Mouse (Mus musculus) neutrophil, adult 5-6 weeks (primary cell): ENCODE results near the gene Snrpd3. TPM values are rescaled to one million over a fixed set of nuclear protein-coding genes. Genes with fewer than 3 reads are reported as not detected.
"Not testable (repeated sequence)": the region's sequence is repeated elsewhere in the genome, so short reads cannot be mapped to it uniquely, and the experiment has no call there.

ENCODE experiments used
- ATAC-seq: fragments of 151-379, 151-347 bp; 2 replicates; pipeline ENCODE4 v1.8.0; 2017; ENCODE audit warnings: mild to moderate bottlenecking, moderate TSS enrichment; ENCODE audit not compliant: insufficient number of reproducible peaks, poor library complexity, low FRiP score, severe bottlenecking; ENCODE audit errors: extremely low read depth
- total RNA-seq: library from RNA; stranded (forward); fragments of 200-1000 nt; gene quantifications from 2 replicates; pipeline ENCODE4 v1.2.3, GENCODE M21; 2017

Gene Snrpd3
- total RNA-seq, 1 experiment from 2014 or later, result 26.4 TPM

DNA sequence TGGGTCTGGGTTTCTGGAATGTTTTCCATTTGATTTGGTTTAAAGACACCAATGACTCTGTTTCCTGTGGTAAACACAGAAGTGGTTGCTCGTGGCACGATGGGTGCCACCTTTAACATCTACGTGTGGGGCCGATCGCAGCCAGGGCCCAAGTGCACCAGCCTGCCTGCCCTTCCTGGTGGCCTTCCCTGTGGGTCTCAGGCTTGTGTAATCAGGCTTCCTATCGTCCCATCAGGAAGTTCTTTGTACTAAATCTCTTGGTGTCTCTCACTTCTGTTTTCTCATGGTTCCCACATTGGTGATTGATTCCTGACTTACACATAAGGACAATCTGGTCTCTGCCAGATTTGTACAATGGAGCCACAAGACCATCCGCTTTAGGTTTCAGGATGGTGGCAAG, 18.1 kb upstream of the Snrpd3 start:
- not testable (repeated sequence) for ATAC-seq

DNA sequence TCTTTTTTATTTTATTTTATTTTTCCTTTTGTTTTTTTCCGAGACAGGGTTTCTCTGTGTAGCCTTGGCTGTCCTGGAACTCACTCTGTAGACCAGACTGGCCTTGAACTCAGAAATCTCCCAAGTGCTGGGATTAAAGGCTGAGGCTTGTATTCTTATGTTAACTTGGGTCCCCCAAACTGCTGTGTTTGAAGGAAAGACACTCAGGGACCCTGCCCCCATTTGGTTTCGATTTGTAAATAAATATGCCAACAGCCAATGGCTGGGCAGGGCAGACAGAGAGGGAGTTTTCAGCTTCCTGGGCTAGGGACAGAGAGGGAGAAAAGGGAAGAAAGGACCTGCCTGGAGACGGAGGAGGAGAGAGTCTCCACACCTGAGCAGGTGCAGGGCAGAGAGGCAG, 17.6 kb upstream of the Snrpd3 start:
- no peak for ATAC-seq

DNA sequence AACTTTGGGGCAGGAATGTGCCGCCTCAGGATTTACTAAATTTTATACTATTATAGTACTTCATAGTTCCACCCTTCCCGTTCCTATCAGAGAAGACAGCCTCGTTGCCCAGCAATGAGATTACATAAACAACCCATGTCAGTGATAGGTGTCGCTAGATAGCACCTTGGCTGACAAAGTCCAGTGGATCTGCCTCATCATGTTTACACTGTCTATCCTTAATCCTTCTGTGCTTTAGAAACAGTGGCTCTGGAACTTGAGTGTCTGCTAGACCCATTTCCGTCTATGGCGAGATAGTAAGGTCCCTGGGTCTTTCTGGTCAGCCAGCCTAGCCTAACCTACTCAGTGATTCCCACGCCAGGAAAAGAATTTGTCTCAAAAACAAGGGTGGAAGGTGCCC, 17.0 kb upstream of the Snrpd3 start:
- no peak for ATAC-seq

DNA sequence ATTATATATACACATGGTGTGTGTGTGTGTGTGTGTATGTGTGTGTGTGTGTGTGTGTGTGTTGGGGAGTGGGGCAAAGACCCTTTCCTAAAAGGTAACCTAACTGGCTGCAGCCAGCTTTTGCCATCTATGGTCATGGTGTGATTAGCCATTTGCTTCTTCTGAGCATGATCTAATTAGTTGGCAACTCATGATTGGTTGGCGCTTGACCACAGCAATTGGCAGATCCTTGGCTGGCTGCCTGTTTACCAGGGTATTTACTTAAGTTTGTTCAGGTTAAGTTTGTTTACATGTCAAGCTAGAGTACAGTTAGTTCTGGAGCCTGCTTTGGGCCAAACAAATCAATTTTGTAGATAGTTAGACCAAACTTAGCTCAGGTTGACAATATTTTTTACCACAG, 15.7 kb upstream of the Snrpd3 start:
- ATAC-seq, result no peak

DNA sequence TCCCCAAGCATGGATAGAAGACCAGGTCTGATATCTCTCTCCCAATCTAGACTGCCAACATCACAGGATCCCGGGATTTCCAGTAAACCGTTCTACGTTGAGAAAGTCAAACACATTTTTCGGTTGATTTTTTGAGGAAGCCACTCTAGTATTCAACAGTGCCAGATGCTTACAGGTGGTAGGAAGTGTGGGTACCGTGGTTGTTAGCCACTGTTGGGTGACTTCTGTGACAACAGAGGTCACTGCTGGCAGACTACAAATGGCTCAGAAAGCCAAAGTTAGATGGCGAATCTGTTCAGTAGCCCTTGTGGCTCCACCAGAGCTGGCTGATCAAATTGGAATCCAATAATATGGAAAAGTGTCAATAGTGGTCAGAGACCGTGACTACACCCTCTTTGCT, 13.7 kb upstream of the Snrpd3 start:
- no peak for ATAC-seq

DNA sequence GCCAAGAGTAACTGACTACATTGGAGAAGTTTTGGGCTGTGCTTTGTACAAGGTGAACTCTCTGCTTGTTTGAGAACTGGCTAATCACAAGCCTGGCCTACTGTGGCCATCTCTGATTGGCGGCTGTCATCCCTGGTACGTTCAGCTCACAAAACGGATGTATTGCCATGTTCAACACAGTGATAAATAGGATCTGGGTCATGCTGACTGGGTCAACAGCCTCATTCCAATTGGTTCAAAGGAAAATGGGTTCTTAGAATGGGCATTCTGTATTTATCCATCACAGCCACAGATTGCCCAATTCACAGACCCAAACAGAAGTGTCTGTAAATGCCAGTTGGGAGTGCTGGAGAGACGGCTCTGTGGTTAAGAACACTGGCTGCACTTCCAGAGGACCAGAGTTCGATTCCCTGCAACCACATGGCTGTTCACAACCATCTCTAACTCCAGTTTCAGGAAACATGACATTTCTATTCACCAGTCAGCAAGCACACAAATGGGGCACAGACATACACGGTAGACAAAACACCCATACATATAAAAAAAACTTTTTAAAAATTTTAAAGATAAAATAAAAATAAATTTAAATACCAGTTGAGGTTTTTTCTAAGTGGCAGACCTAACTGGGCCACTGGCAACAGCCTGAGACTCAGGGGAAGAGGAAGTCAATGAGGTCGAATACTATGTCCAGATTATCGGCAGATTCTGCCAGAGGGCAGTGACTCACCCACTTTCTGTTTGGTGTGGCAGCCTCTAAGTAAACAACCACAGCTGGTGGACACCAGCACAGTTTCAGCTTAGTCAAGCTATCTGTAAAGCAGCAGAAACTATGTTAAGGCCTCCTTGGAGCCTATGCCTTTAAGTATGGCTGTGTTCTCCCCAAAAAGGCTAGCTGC, 12.9 kb upstream of the Snrpd3 start:
- ATAC-seq, result peak; percentile 82

DNA sequence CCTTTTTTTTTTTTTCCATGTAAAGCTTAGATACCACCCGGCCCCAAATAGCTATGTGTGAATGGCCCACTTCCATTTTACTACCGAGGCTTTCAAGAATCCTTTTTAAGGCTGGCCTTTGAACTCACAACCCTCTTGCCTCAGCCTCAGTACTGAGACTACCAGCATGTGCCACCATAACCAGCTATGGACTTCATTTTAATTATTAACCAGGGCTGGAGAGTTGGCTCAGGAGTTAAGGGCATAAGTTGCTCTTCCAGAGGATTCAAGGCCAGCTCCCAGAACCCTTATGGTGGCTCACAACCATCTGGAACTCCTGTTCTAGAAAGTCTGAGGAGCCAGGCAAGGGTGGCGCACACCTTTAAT, 12.2 kb upstream of the Snrpd3 start:
- ATAC-seq, result no peak

DNA sequence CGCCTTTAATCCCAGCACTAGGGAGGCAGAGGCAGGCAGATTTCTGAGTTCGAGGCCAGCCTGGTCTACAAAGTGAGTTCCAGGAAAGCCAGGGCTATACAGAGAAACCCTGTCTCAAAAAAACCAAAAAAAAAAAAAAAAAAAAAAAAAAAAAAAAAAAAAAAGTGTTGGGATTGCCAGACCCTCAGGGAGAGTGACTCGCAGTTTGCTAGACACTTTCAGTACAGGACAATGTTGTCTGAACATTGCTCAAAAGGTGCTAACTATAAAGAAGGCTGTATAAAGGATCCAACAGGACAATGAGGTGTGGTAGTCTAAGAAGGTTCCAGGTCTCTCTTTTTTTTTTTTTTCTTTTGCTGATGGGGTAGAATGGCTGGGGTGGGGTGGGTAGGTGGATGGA, 11.4 kb upstream of the Snrpd3 start:
- not testable (repeated sequence) for ATAC-seq

DNA sequence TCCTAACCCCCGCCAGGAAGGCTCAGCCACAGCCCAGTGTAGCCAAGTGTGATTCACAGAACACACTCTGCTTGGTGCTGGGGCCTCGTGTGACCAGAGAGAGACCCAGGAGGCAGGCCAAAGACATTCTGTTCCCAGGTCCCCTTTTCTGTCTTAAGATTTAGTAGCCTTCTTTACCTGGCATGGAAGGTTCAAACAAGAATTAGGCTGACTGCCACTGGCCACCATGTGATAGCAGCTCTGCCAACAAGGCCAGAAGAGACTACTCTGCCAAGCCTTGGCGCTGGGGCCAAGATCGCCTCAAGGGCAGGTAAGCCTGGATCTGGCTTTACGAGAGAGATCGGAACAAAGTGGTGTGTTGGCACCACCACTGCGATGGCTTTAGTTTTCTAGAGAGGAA, 6.9 kb upstream of the Snrpd3 start:
- ATAC-seq, result no peak

DNA sequence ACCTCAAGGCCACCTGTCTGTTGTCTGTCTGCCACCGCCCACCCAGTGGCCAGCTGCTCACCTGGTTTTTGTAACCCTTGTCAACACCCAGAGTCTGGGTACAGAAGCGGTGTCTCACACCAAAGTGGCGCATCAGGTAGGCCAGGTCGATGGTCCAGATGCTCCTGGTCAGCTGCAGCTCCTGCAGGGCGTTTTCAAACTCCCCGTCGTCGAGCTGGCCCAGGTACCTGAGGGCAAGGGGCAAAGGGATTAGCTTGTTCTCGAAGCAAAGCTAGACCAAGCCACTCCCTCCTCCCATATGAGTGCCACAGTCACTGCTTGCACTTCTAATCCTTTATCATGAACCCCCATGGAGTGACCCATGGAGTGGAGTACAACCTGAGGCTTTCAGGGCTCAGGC, 6.3 kb upstream of the Snrpd3 start:
- ATAC-seq, result no peak

DNA sequence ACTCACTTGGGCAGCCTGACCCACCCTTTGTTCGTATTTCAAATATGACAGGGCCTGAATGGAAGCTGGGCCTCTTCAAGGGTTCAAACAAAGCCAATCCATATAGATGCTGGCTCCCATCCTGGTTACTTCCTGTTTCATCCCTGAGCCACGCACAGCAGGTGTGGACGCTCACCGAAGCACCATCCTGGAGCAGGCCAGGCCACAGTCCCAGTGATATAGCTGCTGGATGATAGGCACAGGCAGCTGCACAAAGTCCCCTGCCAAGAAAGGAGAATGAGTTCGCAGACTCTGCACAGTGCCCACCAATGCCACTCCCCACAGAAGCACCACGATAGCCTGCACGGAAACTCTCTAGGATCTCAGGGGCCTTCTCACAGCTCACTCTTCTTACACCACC, 5.5 kb upstream of the Snrpd3 start:
- no peak for ATAC-seq

DNA sequence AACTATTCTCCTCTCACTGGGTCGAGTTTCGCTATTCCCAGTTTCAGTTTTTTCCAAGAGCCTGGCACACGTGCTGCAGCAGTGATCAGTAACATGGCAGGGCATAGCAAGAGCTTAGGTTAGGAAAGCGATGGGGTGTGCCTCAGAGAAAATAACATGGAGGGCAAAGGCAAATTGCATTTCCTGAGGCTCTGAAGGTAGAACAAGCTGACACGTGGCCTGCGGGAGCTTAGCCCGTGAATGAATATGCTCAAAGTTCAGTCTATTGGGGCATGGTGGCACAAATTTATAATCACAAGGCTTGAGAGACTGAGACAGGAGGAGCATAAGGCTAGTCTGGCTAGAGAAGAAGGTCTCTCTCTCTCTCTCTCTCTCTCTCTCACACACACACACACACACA, 4.6 kb upstream of the Snrpd3 start:
- ATAC-seq, result no peak

DNA sequence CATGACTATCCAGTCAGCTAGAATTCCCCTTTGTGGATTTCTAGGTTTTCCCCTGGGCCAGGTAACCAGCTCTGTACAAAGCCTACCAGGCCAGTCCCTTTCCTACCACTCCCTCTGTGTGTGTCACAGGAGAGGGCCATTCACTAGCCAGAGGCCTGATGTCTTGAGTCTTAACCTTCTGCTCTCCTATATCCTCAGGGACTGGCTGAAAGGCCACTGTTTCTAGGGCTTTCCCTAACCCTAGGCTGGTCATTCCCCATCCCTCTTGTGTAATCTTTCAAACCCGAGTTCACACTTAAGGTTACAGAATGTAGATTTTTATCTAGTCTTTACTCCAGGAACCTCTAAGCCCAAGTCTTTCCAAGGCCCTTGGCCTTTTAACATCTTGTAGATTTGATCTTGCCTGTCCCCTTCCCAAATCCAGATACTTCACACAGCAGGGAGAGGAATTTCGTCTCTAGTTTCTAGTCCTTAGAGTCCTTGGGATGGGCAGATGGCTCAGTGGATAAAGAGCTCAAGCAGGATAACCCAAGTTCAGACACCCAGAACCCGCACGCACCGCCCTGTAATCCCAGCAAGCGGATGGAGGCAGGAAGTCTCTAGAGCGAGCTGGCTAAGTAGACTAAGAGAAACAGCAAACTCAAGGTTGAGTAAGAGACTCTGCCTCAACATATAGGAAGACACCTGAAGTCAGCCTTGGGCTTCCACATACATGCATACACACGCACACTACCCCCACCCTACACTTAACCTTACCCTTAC, 3.9 kb upstream of the Snrpd3 start:
- ATAC-seq, result no peak

DNA sequence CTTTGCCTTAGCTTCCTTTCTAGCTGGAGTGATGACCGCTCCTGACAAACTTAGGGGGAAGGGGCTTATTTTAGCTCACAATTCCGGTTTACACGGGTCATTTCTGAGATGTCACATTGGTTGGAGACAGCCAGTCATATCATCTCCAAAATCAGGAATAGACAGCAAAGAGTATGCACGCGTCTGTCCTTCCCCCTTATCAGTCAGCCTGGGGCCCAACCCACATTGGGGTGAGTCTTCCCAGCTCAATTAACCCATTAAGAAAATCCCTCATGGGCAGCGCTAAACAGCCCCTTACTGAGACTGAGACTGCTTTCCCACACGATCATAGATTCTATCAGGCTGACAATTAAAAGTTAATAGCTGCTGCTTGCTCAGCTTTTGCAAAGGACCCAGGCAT, 3.0 kb upstream of the Snrpd3 start:
- ATAC-seq, result no peak

DNA sequence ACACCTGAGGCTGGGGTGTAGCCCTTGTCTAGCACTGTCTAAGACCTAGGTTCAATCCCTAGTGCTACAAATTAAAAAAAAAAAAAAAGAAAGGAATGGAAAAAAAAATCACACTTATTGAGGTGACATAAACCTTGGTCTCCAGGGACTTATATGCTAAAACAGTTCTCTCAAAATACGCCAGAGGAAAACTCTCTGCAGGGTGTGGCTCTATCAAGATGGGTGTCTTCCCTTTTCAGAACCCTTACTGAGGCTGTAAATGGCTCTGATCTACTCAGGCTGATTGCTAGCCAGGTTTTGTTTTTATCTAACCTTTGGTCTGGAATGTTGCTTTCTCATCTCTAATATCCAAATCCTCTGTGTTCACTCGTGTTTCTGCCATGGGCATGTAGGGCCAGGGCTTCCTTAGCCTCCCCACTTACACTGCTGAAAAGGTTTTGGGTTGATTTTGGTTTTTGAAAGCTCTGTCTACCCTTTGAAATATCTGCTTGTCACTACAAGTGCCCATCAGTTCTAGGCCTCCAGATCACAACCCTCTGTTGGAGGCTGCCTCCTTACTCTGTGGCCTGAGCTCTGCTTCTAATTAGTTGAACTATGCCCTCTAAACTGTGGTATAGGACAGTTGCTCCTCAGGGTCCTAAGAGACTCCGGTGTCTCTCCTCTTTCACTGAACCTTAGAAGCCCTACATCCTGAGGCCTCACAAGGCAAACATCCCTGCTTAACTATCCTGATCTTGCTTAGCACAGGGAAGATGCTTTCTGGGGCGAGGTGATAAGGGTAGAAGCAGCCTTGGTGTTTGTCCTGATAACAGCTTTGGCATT, 1.9 kb upstream of the Snrpd3 start:
- ATAC-seq, result no peak

DNA sequence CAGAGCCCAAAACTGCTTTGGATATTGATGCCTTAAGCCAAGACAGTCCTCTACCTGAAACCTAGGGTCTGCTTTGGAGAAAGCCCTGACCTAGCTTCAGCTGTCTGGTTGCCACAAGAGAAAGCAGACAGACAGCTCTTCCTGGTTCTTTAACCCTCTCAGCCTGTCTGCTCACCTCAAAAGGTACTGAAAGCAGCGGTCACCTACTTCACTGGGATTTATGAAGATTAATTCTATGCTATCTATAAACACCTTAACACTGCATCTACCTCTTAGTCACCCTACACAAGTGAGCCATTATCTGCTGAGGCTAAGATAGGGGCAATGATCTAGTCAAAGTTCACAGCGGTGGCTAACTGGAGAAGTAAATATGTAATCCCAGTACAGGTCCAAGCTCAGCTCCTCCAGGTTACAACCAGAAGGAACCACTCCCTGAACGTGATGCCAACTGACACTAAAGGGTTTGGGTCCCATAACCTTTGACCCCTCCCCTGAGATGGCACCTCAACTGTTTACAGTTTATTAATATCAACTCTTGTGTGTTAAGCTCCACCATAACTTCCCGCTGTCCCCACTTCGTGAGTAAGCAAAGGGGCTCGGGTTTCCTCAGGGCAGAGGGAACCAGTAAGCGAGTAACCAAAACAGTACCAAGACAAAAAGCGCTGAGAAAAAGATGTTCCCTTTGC, 1.2 kb upstream of the Snrpd3 start:
- ATAC-seq, result no peak

DNA sequence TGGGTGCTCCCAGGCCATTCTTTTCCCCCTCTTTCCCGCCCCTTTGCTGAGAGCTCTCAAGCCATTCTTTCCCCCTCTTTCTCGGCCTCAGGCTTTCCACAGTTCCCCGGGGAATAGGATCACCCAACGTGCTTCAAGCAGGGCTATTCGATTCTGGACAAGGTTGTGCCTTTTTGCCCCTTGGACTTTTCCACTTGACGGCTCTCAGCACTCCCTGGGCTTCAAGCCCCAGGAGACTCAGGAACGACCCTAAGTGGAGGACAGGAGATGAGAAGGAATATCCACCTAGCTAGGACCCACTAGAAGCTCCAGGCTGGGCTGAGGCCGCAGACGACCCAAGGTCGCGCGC, 653 bp upstream of the Snrpd3 start:
- no peak for ATAC-seq

DNA sequence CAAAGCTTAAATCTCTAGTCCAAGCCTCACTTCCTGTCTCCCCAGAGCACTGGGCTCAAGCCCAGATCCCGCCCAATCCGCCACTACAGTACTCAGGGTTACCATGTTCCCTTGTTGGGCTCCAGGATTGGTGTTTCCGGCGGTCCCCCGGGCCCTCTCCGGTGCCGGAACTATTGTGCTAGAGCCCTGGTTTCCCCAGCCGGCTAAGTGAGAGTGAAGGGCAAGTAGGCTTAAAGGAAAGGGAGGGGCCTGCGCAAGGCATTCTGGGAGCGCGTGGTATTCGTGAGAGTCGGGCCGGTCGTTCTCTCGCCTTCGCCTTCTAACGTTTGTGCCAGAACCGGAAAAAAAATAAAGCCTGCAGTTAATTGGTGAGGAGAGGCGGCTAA, 400 bp downstream of the Snrpd3 start, which contains the start of gene Gucd1:
Gene Gucd1, minus strand, starts transcription at position 215 of the 386 bp plus-strand sequence.
- ATAC-seq, result peak; percentile 83

DNA sequence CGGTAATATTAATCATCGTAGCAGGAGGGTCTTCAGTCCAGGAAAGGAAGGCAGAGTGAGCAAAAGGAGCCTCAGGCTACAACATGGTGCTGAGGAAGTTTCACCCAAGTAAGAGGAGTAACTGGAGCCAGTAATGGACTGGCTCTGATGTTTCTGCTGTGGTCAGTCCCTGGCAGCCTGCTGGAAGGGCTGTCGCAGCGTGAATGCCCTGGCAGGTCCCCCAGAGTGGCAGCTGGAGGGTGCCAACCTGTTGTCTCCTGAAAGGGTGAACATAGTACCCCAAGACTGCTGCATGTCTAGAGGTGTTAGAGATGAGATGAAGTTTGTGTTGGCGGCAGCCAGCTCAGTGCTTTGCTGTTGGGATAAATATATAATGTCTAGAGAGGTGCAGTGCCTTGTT, 3.2 kb downstream of the Snrpd3 start:
- ATAC-seq, result no peak
